7 mouse cellular contexts compared by ENCODE assay signal in the genomic region with DNA sequence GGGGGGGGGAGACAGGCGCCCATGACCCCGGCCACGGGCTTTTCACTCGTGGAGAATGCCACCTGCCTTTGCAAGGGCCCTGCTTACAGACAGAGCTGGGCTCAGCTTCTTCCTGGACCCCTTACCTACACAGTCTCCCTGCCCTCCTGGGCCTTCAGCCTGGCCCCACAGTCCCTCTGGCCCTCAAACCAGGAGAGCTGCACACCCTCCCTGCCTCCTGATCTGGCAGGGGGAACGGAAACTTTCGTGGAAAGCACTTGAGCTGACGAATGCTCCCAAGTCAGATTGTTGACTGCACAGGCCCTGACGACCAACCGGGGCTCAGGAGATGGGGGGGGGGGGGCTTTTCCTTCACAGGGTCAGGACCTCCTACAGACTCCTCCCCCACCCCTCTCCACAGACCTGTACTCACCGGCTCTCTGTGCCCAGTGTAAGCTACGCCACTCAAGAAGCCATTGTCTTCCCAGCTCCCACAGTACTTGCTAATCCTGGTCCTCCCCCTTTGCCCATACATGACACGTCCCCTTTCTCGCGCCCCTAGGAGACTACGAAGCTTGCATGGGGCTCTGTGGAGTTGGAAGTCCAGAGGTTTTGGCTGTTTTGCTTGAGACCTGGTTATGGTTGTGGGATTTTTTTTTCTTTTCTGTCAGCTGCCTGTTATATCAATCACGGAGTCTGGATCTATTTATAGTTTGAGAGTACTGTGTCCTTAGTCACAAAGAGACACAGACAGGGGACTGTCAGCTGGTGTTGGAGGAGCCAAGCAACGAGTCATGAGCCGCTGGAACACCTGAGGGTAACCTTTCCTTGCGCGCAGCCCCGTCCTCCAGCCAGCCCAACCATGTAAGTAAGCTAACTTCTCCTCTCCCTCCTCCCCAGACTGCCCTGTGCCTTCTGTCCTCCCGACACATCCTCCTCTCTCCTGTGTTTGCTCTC. TPM values are rescaled to one million over a fixed set of nuclear protein-coding genes. Genes with fewer than 3 reads are reported as not detected.
DNase-seq lines count a peak whose midpoint lies in the region; ATAC-seq and TF ChIP-seq lines count a peak whose summit lies in the region.

Esrrb (plus strand) TSS at position 422 of the 936 bp plus-strand sequence.

- H3K4me3 ChIP-seq in heart, embryonic 13.5 days: peak within 1 kb of the TSS; percentile 44
- H3K4me3 ChIP-seq in kidney, postnatal 0 days (replicated peaks; ENCODE audit: low read depth, low read length): no peak within 1 kb of the TSS

- peaks cover 14% of the 10 kb centered on the region; the same call in 1 of the 2 replicates for H3K27me3 ChIP-seq in heart, embryonic 13.5 days (replicated peaks)
- H3K27me3 ChIP-seq in kidney, postnatal 0 days (ENCODE audit: insufficient read depth, low read length): no peaks in the 10 kb centered on the region

- peak within 1 kb of the TSS; percentile 90 for H3K27ac ChIP-seq in heart, embryonic 13.5 days (replicated peaks)
- no peak within 1 kb of the TSS; the same call in 1 of the 2 replicates for H3K27ac ChIP-seq in kidney, postnatal 0 days

- H3K36me3 ChIP-seq in heart, embryonic 13.5 days: no peaks in the 10 kb centered on the region
- H3K36me3 ChIP-seq in kidney, postnatal 0 days (ENCODE audit: insufficient read depth, low read length): no peaks in the 10 kb centered on the region

- DNase-seq in ES-CJ7 (ENCODE audit: low read depth, low spot score) (peak; percentile 19), ZHBTc4 (ENCODE audit: low read depth, low spot score) (peak; percentile 21)
- DNase-seq in kidney, postnatal 0 days (ENCODE audit: low spot score): no peak
- no peak for DNase-seq in adrenal gland, postnatal 36 days
- no peak for DNase-seq in layer of hippocampus, adult 9-11 months
- DNase-seq in thymus, adult 18-20 months: no peak

- TF ChIP-seq CTCF in kidney, postnatal 0 days (IDR thresholded peaks at IDR 0.05; ENCODE audit: low read depth): no peak

- peak; percentile 78; the same call in 1 of the 2 replicates for ATAC-seq in heart, embryonic 13.5 days (ENCODE audit: extremely low read depth, insufficient number of reproducible peaks, low FRiP score, low TSS enrichment)
- peak; percentile 40; the same call in 1 of the 2 replicates for ATAC-seq in kidney, postnatal 0 days (replicated peaks; ENCODE audit: low FRiP score, low read depth)

- H3K4me1 ChIP-seq in heart, embryonic 13.5 days: peaks cover 54% of the 10 kb centered on the region
- no peaks in the 10 kb centered on the region for H3K4me1 ChIP-seq in kidney, postnatal 0 days (replicated peaks; ENCODE audit: insufficient read depth, low read length)

- H3K4me2 ChIP-seq in heart, embryonic 13.5 days: peak within 1 kb of the TSS; percentile 69
- H3K4me2 ChIP-seq in kidney, postnatal 0 days (ENCODE audit: low read length): no peak within 1 kb of the TSS

- no peaks in the 10 kb centered on the region for H3K9me3 ChIP-seq in heart, embryonic 13.5 days
- H3K9me3 ChIP-seq in kidney, postnatal 0 days (replicated peaks; ENCODE audit: low read length): no peaks in the 10 kb centered on the region

- 13% methylated on average over 22 of the region's 22 CpGs for WGBS in heart, embryonic 13.5 days
- WGBS in kidney, postnatal 0 days: 37% methylated on average over 21 of the region's 22 CpGs

- H3K9ac ChIP-seq in heart, embryonic 13.5 days: peak within 1 kb of the TSS; percentile 76
- H3K9ac ChIP-seq in kidney, postnatal 0 days (ENCODE audit: low read depth, low read length): no peak within 1 kb of the TSS

RNA-seq across cellular contexts. Expression of gene Esrrb, which starts in this region (rescaled TPM):
- polyA plus RNA-seq in heart, embryonic 13.5 days (2015; fragmentation: Nextera tagmentation; extraction: Ambion mirVana): 3.0 TPM in 2 replicates
- polyA plus RNA-seq in kidney, postnatal 0 days (2015; fragmentation: Nextera tagmentation; extraction: Ambion mirVana): 3.5 and 3.6 TPM in 2 replicates
- under 1 TPM in 1 of 2 experiments, not detected in 1; 0.17 TPM for total RNA-seq in adrenal gland, postnatal 36 days (2021)

Comparison
In these comparisons a context has a peak if more than half of its experiments do, and no peak if none do; other contexts are left out.
1. DNase-seq: peak in ES-CJ7 (single experiment) and ZHBTc4 (single experiment); none in kidney, postnatal 0 days (single experiment), adrenal gland, postnatal 36 days (0 of 2), layer of hippocampus, adult 9-11 months (single experiment) and thymus, adult 18-20 months (0 of 2).